Mouse (Mus musculus): Measurements from ENCODE around the gene Maml2.

DNA sequence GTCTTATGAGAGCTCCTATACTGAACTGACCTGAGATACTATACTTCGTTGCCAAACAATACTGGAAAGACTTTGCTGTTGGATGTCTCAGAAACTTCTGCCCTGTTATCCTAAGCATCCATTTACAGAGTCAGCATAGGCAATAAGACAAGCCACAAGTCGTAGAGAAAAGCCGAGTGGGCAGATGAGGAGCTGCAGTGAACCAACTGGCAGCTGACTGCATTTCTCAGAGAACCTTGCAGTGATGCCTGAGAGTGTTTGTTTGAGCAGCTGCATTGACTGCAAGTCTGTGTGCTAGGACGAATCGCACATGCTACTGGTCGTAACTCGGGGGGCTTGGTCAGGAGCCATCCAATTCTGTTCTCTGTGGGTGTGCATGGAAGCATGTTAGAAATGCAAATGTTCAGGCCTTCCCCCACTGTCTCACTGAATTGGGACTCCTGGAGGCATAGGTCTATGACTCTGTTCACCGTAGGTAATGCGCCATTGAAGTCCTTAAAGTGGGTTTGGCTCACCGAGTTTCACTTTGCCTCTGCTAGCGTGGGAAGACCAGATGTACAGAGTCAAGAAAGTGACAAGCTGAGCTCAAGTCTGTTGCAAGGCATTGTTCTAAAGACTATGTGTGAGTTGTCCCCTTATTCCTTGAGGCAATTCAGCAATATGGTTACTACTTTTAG is 267.7 kb downstream of the Maml2 start:
- TF ChIP-seq CTCF (IDR thresholded peaks at IDR 0.05; ENCODE audit: insufficient read depth, low read depth, low read length) (no peak), POLR2A (IDR thresholded peaks at IDR 0.05; ENCODE audit: insufficient read depth, low read depth, low read length) (no peak)
